Mouse (Mus musculus) bone marrow macrophage, adult 2 months (primary cell): Measurements from ENCODE around the gene Bag6. TPM values are rescaled to one million over a fixed set of nuclear protein-coding genes. Genes with fewer than 3 reads are reported as not detected.

ENCODE experiments used
- H3K27ac ChIP-seq: 2 replicates; pipeline ENCODE4 v1.5.1; 2012; ENCODE audit warnings: low read depth, low read length; ENCODE audit not compliant: insufficient read depth
- H3K4me1 ChIP-seq: 2 replicates; pipeline ENCODE4 v1.6.1; 2012; ENCODE audit warnings: low read length; ENCODE audit not compliant: control insufficient read depth, insufficient read depth
- H3K4me3 ChIP-seq: 2 replicates; pipeline ENCODE4 v1.5.1; 2012; ENCODE audit warnings: mild to moderate bottlenecking, low read length, moderate library complexity; ENCODE audit not compliant: insufficient read depth
- CTCF ChIP-seq: IDR thresholded peaks from 2 replicates; pipeline ENCODE4 v1.5.1; 2012; ENCODE audit warnings: low read depth, mild to moderate bottlenecking, low read length, moderate library complexity
- POLR2A ChIP-seq: IDR thresholded peaks from 2 replicates; pipeline ENCODE4 v1.6.1; 2012; ENCODE audit warnings: mild to moderate bottlenecking, low read depth, low read length, borderline replicate concordance
- polyA plus RNA-seq: library from polyadenylated mRNA; stranded (reverse); fragments of >200 nt; gene quantifications from 2 replicates; pipeline ENCODE4 v1.2.4, GENCODE M21; 2012; ENCODE audit not compliant: missing spikeins, insufficient read depth, insufficient read length

The Bag6 gene
- polyA plus RNA-seq, 1 experiment, result 166 TPM

DNA sequence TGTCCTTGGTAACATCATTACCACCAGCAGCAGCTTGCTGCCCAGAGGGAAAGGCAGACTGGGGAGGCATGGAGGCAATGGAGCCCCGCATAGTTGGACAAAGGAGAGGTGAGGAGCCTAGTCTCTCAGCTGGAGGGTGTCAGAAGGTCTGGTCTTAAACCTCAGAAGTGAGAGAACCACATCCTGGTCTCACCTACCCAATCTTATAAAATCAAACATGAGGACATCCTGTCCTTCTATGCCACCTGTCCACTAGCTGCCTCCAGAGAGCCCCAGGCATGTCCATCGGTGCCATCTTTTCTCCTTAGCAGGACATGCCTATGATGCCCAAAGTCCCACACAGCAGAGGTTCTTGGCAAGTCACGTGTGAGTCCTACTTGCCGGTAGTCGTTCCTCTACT is 45.1 kb downstream of the Bag6 start:
- no peak overlapping the region for H3K27ac ChIP-seq
- peaks cover 19% of the 10 kb centered on the region for H3K4me1 ChIP-seq
- no peak for TF ChIP-seq POLR2A
- TF ChIP-seq CTCF, result no peak
- H3K4me3 ChIP-seq, result no peak overlapping the region

DNA sequence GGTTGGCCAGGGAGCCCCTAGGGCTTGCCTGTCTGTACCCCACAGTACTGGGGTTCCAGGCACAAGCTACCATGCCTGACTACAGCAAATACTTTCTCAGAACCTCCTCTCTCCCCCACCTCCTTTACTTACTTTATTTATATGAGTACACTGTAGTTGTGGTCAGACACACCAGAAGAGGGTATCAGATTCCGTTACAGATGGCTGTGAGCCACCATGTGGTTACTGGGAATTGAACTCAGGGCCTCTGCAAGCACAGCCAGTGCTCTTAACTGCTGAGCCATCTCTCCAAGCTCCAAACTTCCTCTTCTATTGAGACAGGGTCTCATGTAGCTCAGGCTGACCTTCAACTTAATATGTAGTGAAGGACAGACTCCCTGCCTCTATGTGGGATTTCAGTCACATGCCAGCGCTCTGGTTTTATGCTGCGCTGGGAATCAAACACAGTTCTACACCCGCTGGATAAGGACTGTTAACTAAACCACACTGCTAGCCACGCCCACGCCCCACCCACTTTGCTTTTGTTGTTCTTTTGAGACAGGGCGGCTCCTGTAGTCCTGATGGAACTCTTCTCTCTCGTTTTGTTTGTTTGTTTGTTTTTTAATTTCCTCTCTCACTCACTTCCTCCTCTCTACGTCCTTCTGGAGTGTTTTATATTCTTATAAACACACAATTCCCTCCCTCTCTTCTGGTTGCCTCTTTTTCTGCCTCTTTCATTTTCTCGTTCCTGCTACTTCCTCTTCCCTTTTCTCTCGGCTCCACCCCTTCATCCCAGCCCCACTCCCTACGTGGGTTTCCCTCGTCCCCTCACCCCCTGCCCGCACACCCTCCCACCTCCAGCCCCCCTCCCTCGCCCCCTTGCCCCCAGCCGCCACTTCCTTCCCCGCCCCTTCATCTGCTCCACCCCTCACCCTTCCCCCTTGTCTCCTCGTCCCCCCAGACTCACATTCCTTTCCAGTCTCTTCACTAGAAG is 50.9 kb downstream of the Bag6 start:
- H3K4me1 ChIP-seq, result peaks cover 37% of the 10 kb centered on the region
- H3K4me3 ChIP-seq, result peak overlapping the region; percentile 56
- peak overlapping the region; percentile 95 for H3K27ac ChIP-seq
- TF ChIP-seq CTCF (peak; percentile 9; the same call in 1 of the 2 replicates), POLR2A (no peak)

DNA sequence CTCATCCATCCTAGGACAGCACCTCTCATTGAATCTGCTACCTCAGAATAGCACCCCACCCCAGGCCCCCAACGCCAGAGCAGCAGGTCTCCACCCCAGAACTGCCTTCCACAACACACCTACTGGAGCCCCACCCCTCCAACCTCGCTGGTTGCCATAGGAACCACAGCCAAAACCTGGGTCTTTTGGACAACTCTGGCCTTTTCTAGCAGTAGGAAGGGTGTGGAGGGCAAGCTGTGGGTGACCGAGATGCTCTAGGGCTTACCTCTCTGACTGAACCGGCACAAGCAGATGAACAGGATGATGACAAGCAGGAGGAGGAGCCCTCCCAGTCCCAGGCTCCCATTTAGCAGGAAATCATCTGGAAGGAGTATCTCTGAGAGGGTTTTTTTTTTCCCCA is 51.7 kb downstream of the Bag6 start:
- Histone ChIP-seq H3K4me3 (peak overlapping the region; percentile 56), H3K4me1 (peaks cover 40% of the 10 kb centered on the region), H3K27ac (peak overlapping the region; percentile 95)
- TF ChIP-seq CTCF, result no peak
- TF ChIP-seq POLR2A, result no peak

DNA sequence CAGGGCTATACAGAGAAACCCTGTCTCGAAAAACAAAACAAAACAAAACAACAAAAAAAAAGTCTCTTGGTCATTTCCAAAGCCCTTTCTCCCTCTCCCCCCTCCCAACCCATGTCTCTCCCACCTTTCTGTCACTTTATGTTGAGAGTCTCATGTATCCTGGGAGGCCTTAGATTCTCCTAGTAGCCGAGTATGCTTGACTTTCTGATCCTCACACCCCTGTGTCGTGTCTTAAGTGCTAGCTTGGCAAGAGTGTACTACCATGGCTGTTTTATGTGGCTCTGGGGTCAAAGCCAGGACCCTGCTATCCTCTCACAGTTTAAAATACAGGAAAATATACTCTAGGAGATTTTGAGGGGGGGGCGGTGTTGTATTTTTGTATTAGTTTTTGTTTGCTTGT is 52.4 kb downstream of the Bag6 start:
- Histone ChIP-seq H3K4me1 (peaks cover 42% of the 10 kb centered on the region), H3K4me3 (peak overlapping the region; percentile 60), H3K27ac (peak overlapping the region; percentile 95)
- no peak for TF ChIP-seq CTCF
- TF ChIP-seq POLR2A, result no peak

DNA sequence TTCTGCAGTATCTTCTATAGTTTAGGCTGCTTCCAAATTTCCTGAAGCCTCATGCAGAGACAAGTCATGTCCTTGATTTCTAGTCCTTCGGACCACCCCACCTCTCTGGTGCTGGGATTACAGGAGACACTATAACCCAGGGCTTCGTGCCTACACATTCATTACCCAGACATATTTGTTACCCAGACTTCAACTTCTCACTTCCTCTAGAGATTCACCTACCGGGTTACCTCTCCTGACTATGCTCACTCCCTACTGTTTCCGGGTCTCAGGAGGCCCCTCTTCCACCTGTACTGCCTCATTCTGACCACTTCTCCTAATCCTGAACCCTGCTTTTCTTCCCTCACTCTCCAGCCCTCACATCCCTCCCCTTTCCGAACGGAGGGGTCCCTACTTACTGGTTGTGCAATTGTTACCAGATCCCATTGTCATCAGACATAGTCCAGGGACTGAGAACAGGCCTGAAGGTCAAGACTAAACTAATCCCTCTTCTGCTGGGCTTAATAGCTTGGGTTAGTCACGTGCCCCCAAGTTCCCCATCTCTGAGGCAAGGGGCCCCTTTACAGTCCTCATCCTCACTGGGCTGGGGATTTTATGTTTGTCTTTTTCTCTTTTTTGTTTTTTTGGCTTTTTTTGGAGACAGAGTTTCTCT is 53.1 kb downstream of the Bag6 start, which contains the start of gene Lst1:
Lst1 (minus strand) TSS at position 481 of the 652 bp plus-strand sequence.
- TF ChIP-seq POLR2A (no peak), CTCF (no peak)
- Histone ChIP-seq H3K4me1 (peaks cover 46% of the 10 kb centered on the region), H3K4me3 (peak within 1 kb of the TSS; percentile 60), H3K27ac (peak within 1 kb of the TSS; percentile 95)

DNA sequence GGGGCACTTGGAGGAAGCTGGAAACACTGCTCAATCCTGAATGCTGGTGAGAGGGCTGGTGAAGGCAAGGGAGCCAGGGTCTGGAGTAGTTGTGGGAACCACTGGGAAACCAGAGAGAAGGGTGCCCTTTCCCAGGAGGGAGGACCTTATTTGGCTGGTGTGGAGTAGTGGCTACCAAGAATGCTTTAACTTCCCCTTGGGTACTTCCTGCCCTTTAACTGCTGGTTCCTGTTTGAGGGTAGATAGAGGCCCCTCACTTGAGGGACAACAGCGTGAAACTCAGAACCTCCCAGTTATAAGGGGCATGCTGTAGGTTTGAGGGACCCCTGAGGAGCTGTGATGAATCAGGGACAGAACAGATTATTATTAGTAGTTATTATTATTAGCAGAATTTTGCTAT is 54.2 kb downstream of the Bag6 start:
- Histone ChIP-seq H3K27ac (peak overlapping the region; percentile 95), H3K4me3 (peak overlapping the region; percentile 13; the same call in 1 of the 2 replicates)

DNA sequence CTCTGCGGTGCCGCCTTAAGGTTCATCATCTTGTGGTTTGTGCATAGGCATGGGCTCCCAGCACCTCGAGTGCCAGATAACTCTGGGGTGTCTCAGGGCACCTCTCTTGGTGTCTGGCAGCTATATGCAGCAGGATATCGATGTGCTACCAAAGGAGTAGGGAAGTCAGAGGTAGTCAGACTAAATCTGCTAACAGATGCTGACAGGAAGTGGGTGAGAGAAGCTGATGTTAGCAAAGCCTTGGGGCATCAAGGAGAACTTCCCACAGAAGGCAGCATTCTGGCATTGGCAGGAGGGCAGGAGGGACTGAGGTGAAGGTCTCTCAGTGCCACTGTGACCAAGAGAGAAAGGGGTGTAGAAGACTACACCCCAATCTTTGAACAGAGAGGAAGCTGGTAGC is 55.1 kb downstream of the Bag6 start:
- TF ChIP-seq CTCF (no peak), POLR2A (no peak)
- Histone ChIP-seq H3K4me3 (0 out of 2 replicates have a peak overlapping the region, but pooled peaks have one; percentile 13), H3K27ac (peak overlapping the region; percentile 95), H3K4me1 (peaks cover 55% of the 10 kb centered on the region)

More for the DNA sequence above, 54.2 kb downstream of the Bag6 start:
- no peak for TF ChIP-seq CTCF
- peaks cover 54% of the 10 kb centered on the region for H3K4me1 ChIP-seq

DNA sequence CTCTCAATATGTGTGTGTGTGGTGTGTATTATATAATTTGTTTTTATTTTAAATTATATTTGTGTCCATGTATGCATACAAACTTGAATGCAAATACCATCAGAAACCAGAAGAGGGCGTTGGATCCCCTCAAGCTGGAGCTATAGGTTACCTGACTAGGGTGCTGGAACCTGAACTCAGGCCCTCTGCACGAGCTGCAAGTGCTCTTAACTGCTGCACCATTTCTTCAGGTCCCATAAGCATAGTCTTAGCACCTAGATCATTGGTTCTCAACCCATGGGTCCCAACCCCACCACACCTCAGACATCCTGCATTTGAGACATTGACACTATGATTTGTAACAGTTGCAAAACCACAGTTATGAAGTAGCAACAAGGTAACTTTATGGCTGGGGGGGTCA is 56.7 kb downstream of the Bag6 start:
- TF ChIP-seq CTCF (peak; percentile 25; the same call in 1 of the 2 replicates), POLR2A (no peak)

DNA sequence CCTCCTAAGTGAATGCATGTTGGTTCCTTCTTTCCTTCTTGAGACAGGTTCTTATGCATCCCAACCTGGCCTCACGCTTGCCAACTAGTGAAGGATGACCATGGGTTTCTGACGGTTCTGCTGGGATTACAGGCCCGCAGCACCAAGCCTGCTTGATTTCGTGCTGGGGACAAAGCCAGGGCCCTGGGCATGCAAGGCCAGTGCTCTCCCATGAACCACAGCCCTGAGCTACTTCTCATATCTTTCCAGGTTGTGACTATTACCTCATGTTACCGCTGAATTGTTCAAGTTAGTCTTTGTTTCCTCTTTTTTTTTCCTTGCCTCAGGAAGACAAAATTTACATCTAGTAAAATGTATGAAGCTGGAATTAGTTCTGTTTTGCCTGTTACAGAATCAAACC is 57.9 kb downstream of the Bag6 start:
- no peak overlapping the region for H3K4me3 ChIP-seq
- H3K4me1 ChIP-seq, result peaks cover 49% of the 10 kb centered on the region
- peak overlapping the region; percentile 40 for H3K27ac ChIP-seq

More for the DNA sequence above, 56.7 kb downstream of the Bag6 start:
- Histone ChIP-seq H3K27ac (no peak overlapping the region), H3K4me1 (peaks cover 52% of the 10 kb centered on the region), H3K4me3 (no peak overlapping the region)

More for the DNA sequence above, 57.9 kb downstream of the Bag6 start:
- TF ChIP-seq POLR2A, result no peak
- TF ChIP-seq CTCF, result no peak
